In the genomic region with DNA sequence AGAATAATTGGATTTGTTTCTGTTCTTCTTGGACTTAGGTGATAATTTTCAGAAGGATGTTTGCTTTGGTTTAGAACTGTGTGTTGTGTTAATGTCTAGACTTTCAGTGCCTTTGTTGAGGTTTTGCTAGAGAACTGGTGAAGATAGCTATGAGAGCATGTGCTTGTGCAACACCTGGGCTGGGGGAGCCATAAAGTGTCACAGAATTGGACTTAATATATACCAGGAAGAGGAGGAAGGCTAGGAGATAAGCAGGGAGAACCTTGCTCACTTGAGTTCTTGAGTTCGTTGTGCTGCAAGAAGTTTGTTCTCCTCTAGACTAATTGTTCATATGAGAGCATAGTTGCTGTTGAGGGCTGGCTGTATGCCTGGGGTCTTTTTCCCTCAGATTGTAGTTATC, we compare ENCODE assay signal across 40 mouse cellular contexts. TPM values are rescaled to one million over a fixed set of nuclear protein-coding genes. Genes with fewer than 3 reads are reported as not detected.
"Had no signal": no experiment of that assay in that cellular context is flagged by ENCODE, and none has a peak within 500 bp of the region (broad histone marks: within the 10 kb centered on the region; RNA-seq: fewer than 3 reads in every experiment).

No protein-coding gene starts in this region.

- DNase-seq: gastrocnemius, postnatal 14 days; gastrocnemius, postnatal 36 days; heart, adult 18-20 months; heart, postnatal 14 days; heart, postnatal 36 days; kidney, adult 11 months; kidney, adult 2 months; kidney, adult 9 months; kidney, postnatal 14 days; kidney, postnatal 36 days; layer of hippocampus, adult 9-11 months; layer of hippocampus, postnatal 36 days; left cerebral cortex, postnatal 4 days had no signal

- H3K9ac ChIP-seq: heart, embryonic 13.5 days; heart, embryonic 15.5 days; hindbrain, embryonic 14.5 days; kidney, embryonic 15.5 days; limb, embryonic 13.5 days; limb, embryonic 15.5 days; liver, embryonic 12.5 days; liver, embryonic 14.5 days had no signal

- H3K4me2 ChIP-seq: heart, embryonic 11.5 days; heart, embryonic 13.5 days; heart, embryonic 15.5 days; hindbrain, embryonic 14.5 days; kidney, embryonic 15.5 days; limb, embryonic 13.5 days; limb, embryonic 15.5 days; liver, embryonic 12.5 days had no signal

- H3K27ac ChIP-seq: heart, embryonic 13.5 days; heart, embryonic 15.5 days; hindbrain, embryonic 14.5 days; kidney, embryonic 15.5 days; kidney, postnatal 0 days; limb, embryonic 13.5 days; limb, embryonic 15.5 days; liver, embryonic 12.5 days; liver, embryonic 14.5 days had no signal

- ATAC-seq: hindbrain, embryonic 16.5 days; inflammation-experienced regulatory T-cells, adult 6 months; liver, embryonic 12.5 days had no signal

- H3K27me3 ChIP-seq: heart, embryonic 13.5 days; heart, embryonic 15.5 days; kidney, embryonic 15.5 days; limb, embryonic 13.5 days; limb, embryonic 15.5 days; liver, embryonic 12.5 days had no signal

- H3K4me1 ChIP-seq: heart, embryonic 13.5 days; heart, embryonic 15.5 days; kidney, embryonic 15.5 days; limb, embryonic 13.5 days; limb, embryonic 15.5 days; liver, embryonic 12.5 days had no signal

- H3K9me3 ChIP-seq: heart, embryonic 13.5 days; heart, embryonic 15.5 days; kidney, embryonic 15.5 days; limb, embryonic 13.5 days; limb, embryonic 15.5 days; liver, embryonic 12.5 days had no signal

- H3K4me3 ChIP-seq: heart, embryonic 13.5 days; heart, embryonic 15.5 days; kidney, embryonic 15.5 days; limb, embryonic 13.5 days; limb, embryonic 15.5 days; liver, embryonic 12.5 days had no signal

RNA-seq across cellular contexts. Expression of a gene that starts 44.8 kb away (rescaled TPM):
- total RNA-seq: hematopoietic stem cell, adult 5-6 weeks; layer of hippocampus, adult 18-20 months; layer of hippocampus, adult 8-10 months; layer of hippocampus, postnatal 14 days; layer of hippocampus, postnatal 36 days; left cerebral cortex, adult 18-20 months; left cerebral cortex, adult 8-10 months; left cerebral cortex, postnatal 10 days; left cerebral cortex, postnatal 25 days; left cerebral cortex, postnatal 4 days; liver, adult 2 months had no signal
- polyA plus RNA-seq: heart, embryonic 11.5 days; heart, embryonic 13.5 days; heart, embryonic 15.5 days; heart, postnatal 0 days; hindbrain, embryonic 11.5 days; hindbrain, embryonic 14.5 days; hindbrain, embryonic 16.5 days; inflammation-experienced regulatory T-cells, adult 6 months; kidney, embryonic 15.5 days; kidney, postnatal 0 days; liver, adult 2 months; liver, embryonic 12.5 days; liver, embryonic 14.5 days had no signal

RNA-seq across cellular contexts. Expression of a gene that starts 55.0 kb away (rescaled TPM):
- total RNA-seq: gastrocnemius, adult 18-20 months; gastrocnemius, adult 8-10 months; gastrocnemius, postnatal 14 days; gastrocnemius, postnatal 36 days; heart, adult 18-20 months; heart, postnatal 36 days; hematopoietic stem cell, adult 5-6 weeks; layer of hippocampus, adult 18-20 months; layer of hippocampus, postnatal 36 days; left cerebral cortex, adult 18-20 months; left cerebral cortex, postnatal 10 days; liver, adult 2 months had no signal
- polyA plus RNA-seq: heart, embryonic 11.5 days; heart, embryonic 13.5 days; heart, embryonic 15.5 days; heart, postnatal 0 days; inflammation-experienced regulatory T-cells, adult 6 months; large intestine, adult 2 months; limb, embryonic 11.5 days; liver, adult 2 months; liver, embryonic 12.5 days had no signal
